Mouse (Mus musculus) left cerebral cortex, postnatal 10 days (tissue): Measurements from ENCODE around the gene Gm17467. TPM values are rescaled to one million over a fixed set of nuclear protein-coding genes. Genes with fewer than 3 reads are reported as not detected.
"Not testable (repeated sequence)": the region's sequence is repeated elsewhere in the genome, so short reads cannot be mapped to it uniquely, and the experiment has no call there.

Experiments
- DNase-seq, 2 experiments: peaks; one replicate each; pipeline ENCODE4 v3.0.0; 2021 to 2022; ENCODE audit warnings: low spot score in 2 of 2, mixed read lengths in 1 of 2; ENCODE audit errors: extremely low spot score in 1 of 2
- intact Hi-C: fragments of 180-260 bp; cut with DNase I; formaldehyde crosslinking; loops from one replicate; pipeline ENCODE4 v1.15.1; 2025
- total RNA-seq, 2 experiments: library from RNA; stranded (reverse); gene quantifications; 2 replicates each; pipeline ENCODE4 v1.2.3; 2021

The Gm17467 gene
- not detected for total RNA-seq

- DNase-seq, intact Hi-C loops: not testable (repeated sequence)
Measured at GRCm38 (mm10) chrX:123704691-123705090, at the start of gene Gm17467. Gene Gm17467 (minus strand): TSS chrX:123704791.

Other genes starting within 250 kb of the Gm17467 start
- gene Cldn34c2, start 123.1 kb downstream of the Gm17467 start, total RNA-seq, result 1 to 10 TPM in 1 of 2 experiments, not detected in 1; 4.5 TPM
- gene Cldn34c3, start 88.9 kb upstream of the Gm17467 start, total RNA-seq, result not detected